Mouse (Mus musculus): ENCODE measurements around the gene Trim30a. TPM values are rescaled to one million over a fixed set of nuclear protein-coding genes. Genes with fewer than 3 reads are reported as not detected.
"Not testable (repeated sequence)": the region's sequence is repeated elsewhere in the genome, so short reads cannot be mapped to it uniquely, and the experiment has no call there.

The Trim30a gene
- polyA plus RNA-seq (2014; fragmentation: Nextera tagmentation; extraction: Ambion mirVana), result 0.18 and 2.0 TPM in 2 replicates

DNA sequence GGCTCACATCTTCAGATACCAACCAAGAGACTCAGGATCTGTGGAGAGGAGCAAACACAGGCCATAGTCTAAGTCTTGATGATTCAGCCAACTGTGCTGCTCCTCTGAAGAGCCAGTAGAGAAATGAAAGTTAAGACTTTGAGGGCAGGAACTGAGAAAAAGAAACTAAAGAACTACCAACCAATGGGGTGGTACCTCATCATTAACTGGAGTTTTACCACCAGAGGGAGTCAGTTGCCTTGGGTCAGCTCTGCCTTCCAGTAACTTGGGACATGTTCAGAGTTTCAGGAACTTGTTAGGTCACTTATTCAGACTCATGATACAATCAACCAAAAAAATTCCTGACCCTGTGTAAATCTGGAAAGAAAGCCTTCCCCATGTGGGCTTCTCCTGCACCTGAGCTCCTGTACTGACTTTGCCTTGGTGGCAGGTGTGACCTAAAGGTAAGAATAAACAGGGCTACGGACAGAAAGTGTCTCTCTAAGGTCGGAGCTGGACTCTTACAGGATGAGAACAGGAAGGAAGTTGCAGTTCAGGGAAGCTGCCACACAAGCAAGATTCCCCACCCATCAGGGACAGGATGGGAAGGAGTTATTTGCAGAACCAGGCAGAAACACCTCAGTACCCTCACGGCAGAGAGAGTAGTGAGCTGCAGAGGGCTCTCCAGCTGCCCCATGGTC lies at the start of gene Trim30a:
TSS of gene Trim30a (minus strand) at position 129 of the 680 bp plus-strand sequence.
- Histone ChIP-seq H3K4me1 (ENCODE audit: control insufficient read depth, insufficient read depth, low read length) (no peaks in the 10 kb centered on the region), H3K27me3 (ENCODE audit: control insufficient read depth, insufficient read depth, low read length) (no peaks in the 10 kb centered on the region), H3K27ac (replicated peaks; ENCODE audit: low read depth, low read length) (no peak within 1 kb of the TSS), H3K4me3 (replicated peaks; ENCODE audit: low read depth, low read length) (no peak within 1 kb of the TSS), H3K36me3 (ENCODE audit: control insufficient read depth, insufficient read depth, low read length) (no peaks in the 10 kb centered on the region), H3K4me2 (ENCODE audit: low read length) (no peak within 1 kb of the TSS), H3K9me3 (ENCODE audit: control insufficient read depth, low read length) (no peaks in the 10 kb centered on the region), H3K9ac (replicated peaks; ENCODE audit: low read length) (no peak within 1 kb of the TSS)
- ATAC-seq (ENCODE audit: low FRiP score, low TSS enrichment), result no peak
- 87% methylated on average over 3 of the region's 3 CpGs for WGBS
- no peak for DNase-seq

- not testable (repeated sequence) for H3K4me3 ChIP-seq (replicated peaks; ENCODE audit: low read depth, low read length); H3K27ac ChIP-seq (replicated peaks; ENCODE audit: low read depth, low read length); H3K9ac ChIP-seq (replicated peaks; ENCODE audit: low read length); ATAC-seq (ENCODE audit: low FRiP score, low TSS enrichment); H3K36me3 ChIP-seq (ENCODE audit: control insufficient read depth, insufficient read depth, low read length); DNase-seq; H3K27me3 ChIP-seq (ENCODE audit: control insufficient read depth, insufficient read depth, low read length); H3K9me3 ChIP-seq (ENCODE audit: control insufficient read depth, low read length); H3K4me2 ChIP-seq (ENCODE audit: low read length); H3K4me1 ChIP-seq (ENCODE audit: control insufficient read depth, insufficient read depth, low read length)
Observed at GRCm38 (mm10) chr7:104507421-104508065, 42.5 kb upstream of the Trim30a start, which contains the start of gene Trim30d. Gene Trim30d (minus strand): TSS chr7:104507849.

DNA sequence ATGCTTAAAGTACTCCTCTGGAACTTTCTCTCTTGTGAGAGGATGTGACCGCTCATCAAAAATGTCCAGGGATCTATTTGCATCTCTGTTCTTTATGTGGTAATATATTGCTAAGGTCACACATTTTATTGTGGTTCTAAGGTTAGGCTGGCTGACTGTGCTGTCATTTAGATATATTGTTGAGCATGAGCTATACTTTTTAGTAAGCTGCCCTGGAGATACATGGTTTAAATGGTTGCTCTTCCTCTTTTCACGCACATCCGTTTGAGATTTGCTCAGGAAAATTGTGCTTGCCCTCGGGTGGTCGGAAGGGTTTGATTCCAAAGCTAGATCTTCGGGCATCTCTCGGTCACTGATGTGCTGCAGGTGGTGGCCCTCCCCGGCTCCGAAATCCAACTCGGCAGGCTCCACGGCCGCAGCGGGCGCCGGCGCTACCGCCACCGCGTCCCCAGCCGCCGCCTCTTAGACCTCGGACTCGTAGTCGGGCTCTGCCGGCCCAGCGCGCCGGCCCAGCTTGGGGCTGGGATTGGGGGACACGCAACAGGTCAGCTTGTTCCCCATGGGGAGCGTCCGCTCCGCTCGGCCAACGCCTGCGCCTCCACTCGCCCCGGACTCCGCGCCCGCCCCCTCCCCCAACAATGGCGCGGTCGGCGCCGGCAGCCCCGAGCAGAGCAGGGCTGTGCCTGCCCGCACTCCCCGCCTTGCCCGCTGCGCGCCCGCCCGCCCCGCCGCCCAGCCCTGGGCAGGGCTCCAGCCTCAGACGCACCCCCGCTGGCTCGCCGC lies 36.8 kb upstream of the Trim30a start:
- WGBS, result 3% methylated on average over 54 of the region's 59 CpGs
- ATAC-seq (ENCODE audit: low FRiP score, low TSS enrichment), result peak; percentile 84; the same call in 1 of the 2 replicates
- peak overlapping the region; percentile 58 for H3K4me2 ChIP-seq (ENCODE audit: low read length)
- H3K27ac ChIP-seq (replicated peaks; ENCODE audit: low read depth, low read length), result no peak overlapping the region
- no peaks in the 10 kb centered on the region for H3K36me3 ChIP-seq (ENCODE audit: control insufficient read depth, insufficient read depth, low read length)
- H3K4me1 ChIP-seq (ENCODE audit: control insufficient read depth, insufficient read depth, low read length), result no peaks in the 10 kb centered on the region
- H3K27me3 ChIP-seq (ENCODE audit: control insufficient read depth, insufficient read depth, low read length), result no peaks in the 10 kb centered on the region
- DNase-seq, result peak; percentile 43
- H3K9me3 ChIP-seq (ENCODE audit: control insufficient read depth, low read length), result no peaks in the 10 kb centered on the region
- peak overlapping the region; percentile 45 for H3K4me3 ChIP-seq (replicated peaks; ENCODE audit: low read depth, low read length)
- H3K9ac ChIP-seq (replicated peaks; ENCODE audit: low read length), result 0 out of 2 replicates have a peak overlapping the region, but pooled peaks have one; percentile 37

DNA sequence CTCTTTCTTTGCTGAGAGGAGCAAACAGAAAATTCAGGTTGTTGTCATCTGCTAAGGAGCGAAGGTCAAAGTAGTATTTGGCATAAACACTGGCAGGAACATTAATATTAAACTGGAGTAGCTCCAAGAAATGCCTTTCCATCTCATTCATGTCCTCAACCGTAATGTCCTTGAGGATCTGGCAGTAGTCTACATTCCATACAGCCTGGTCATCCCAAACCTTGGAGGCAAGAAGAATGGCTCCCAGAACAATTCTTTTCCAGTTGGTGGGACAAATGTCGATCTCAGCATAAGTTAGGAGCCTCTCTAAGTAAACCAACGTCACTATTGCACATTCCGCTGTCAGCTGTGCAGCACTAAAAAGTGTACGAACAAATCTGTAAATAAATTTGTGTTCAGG lies 36.2 kb upstream of the Trim30a start:
- not testable (repeated sequence) for H3K4me3 ChIP-seq (replicated peaks; ENCODE audit: low read depth, low read length); H3K9me3 ChIP-seq (ENCODE audit: control insufficient read depth, low read length); H3K4me1 ChIP-seq (ENCODE audit: control insufficient read depth, insufficient read depth, low read length); H3K36me3 ChIP-seq (ENCODE audit: control insufficient read depth, insufficient read depth, low read length); DNase-seq; ATAC-seq (ENCODE audit: low FRiP score, low TSS enrichment); H3K9ac ChIP-seq (replicated peaks; ENCODE audit: low read length); H3K27me3 ChIP-seq (ENCODE audit: control insufficient read depth, insufficient read depth, low read length); H3K27ac ChIP-seq (replicated peaks; ENCODE audit: low read depth, low read length); H3K4me2 ChIP-seq (ENCODE audit: low read length)
- WGBS, result 81% methylated on average over 6 of the region's 6 CpGs

- ATAC-seq (ENCODE audit: low FRiP score, low TSS enrichment), result not testable (repeated sequence)
- WGBS, result 63% methylated on average over 6 of the region's 8 CpGs
Observed at GRCm38 (mm10) chr7:104499464-104499863, 34.5 kb upstream of the Trim30a start.

DNA sequence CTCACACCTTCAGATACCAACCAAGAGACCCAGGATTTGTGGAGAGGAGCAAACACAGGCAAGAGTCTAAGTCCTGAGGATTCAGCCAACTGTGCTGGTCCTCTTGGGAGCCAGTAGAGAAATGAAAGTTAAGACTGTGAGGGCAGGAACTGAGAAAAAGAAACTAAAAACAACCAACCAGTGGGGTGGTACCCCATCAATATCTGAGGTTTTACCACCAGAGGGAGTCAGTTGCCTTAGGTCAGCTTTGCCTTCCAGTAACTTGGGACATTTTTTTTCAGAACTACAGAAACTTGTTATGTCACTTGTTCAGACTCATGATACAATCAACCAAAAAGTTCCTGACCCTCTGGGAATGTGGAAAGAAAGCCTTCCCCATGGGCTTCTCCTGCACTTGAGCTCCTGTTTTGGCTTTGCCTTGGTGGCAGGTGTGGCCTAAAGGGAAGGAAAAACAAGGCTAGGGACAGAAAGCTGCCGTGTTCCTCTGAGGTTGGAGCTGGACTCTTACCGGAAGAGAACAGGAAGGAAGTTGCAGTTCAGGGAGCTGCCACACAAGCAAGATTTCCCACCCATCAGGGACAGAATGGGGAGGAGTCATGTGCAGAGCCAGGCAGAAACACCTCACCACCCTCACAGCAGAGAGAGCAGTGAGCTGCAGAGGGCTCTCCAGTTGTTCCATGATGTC lies 18.9 kb downstream of the Trim30a start:
- Histone ChIP-seq H3K9me3 (ENCODE audit: control insufficient read depth, low read length) (no peaks in the 10 kb centered on the region), H3K36me3 (ENCODE audit: control insufficient read depth, insufficient read depth, low read length) (no peaks in the 10 kb centered on the region), H3K27ac (replicated peaks; ENCODE audit: low read depth, low read length) (no peak overlapping the region), H3K4me3 (replicated peaks; ENCODE audit: low read depth, low read length) (no peak overlapping the region), H3K4me1 (ENCODE audit: control insufficient read depth, insufficient read depth, low read length) (no peaks in the 10 kb centered on the region), H3K27me3 (ENCODE audit: control insufficient read depth, insufficient read depth, low read length) (no peaks in the 10 kb centered on the region), H3K9ac (replicated peaks; ENCODE audit: low read length) (no peak overlapping the region), H3K4me2 (ENCODE audit: low read length) (no peak overlapping the region)
- WGBS, result 93% methylated on average over 2 of the region's 2 CpGs
- no peak for DNase-seq
- ATAC-seq (ENCODE audit: low FRiP score, low TSS enrichment), result no peak

More at GRCm38 (mm10) chr7:104499464-104499863, 34.5 kb upstream of the Trim30a start:
- H3K27ac ChIP-seq (replicated peaks; ENCODE audit: low read depth, low read length); H3K9me3 ChIP-seq (ENCODE audit: control insufficient read depth, low read length); H3K4me2 ChIP-seq (ENCODE audit: low read length); DNase-seq; H3K27me3 ChIP-seq (ENCODE audit: control insufficient read depth, insufficient read depth, low read length); H3K9ac ChIP-seq (replicated peaks; ENCODE audit: low read length); H3K36me3 ChIP-seq (ENCODE audit: control insufficient read depth, insufficient read depth, low read length); H3K4me3 ChIP-seq (replicated peaks; ENCODE audit: low read depth, low read length); H3K4me1 ChIP-seq (ENCODE audit: control insufficient read depth, insufficient read depth, low read length): not testable (repeated sequence)

GRCm38 (mm10) chr7:104404460-104404950 lies 60.5 kb downstream of the Trim30a start:
- no peak for ATAC-seq (ENCODE audit: low FRiP score, low TSS enrichment)

DNA sequence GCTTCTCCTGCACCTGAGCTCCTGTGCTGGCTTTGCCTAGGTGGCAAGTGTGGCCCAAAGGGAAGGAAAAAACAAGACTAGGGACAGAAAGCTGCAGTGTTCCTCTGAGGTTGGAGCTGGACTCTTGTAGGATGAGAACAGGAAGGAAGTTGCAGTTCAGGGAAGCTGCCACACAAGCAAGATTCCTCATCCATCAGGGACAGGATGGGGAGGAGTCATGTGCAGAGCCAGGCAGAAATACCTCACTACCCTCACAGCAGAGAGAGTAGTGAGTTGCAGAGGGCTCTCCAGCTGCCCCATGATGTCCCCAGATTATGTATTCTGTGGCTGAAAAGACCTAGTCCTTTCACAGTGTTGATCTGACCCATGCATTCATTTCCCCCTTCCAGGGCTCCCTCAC lies 63.9 kb downstream of the Trim30a start:
- DNase-seq, result no peak
- no peaks in the 10 kb centered on the region for H3K4me1 ChIP-seq (ENCODE audit: control insufficient read depth, insufficient read depth, low read length)
- no peak overlapping the region for H3K9ac ChIP-seq (replicated peaks; ENCODE audit: low read length)
- no peak overlapping the region for H3K27ac ChIP-seq (replicated peaks; ENCODE audit: low read depth, low read length)
- no peak for ATAC-seq (ENCODE audit: low FRiP score, low TSS enrichment)
- no peak overlapping the region for H3K4me2 ChIP-seq (ENCODE audit: low read length)
- no peak overlapping the region for H3K4me3 ChIP-seq (replicated peaks; ENCODE audit: low read depth, low read length)
- no peaks in the 10 kb centered on the region for H3K27me3 ChIP-seq (ENCODE audit: control insufficient read depth, insufficient read depth, low read length)
- no peaks in the 10 kb centered on the region for H3K36me3 ChIP-seq (ENCODE audit: control insufficient read depth, insufficient read depth, low read length)
- no peaks in the 10 kb centered on the region for H3K9me3 ChIP-seq (ENCODE audit: control insufficient read depth, low read length)

More at GRCm38 (mm10) chr7:104404460-104404950, 60.5 kb downstream of the Trim30a start:
- Histone ChIP-seq H3K4me2 (ENCODE audit: low read length) (no peak overlapping the region), H3K27me3 (ENCODE audit: control insufficient read depth, insufficient read depth, low read length) (no peaks in the 10 kb centered on the region), H3K36me3 (ENCODE audit: control insufficient read depth, insufficient read depth, low read length) (no peaks in the 10 kb centered on the region), H3K27ac (replicated peaks; ENCODE audit: low read depth, low read length) (no peak overlapping the region), H3K9ac (replicated peaks; ENCODE audit: low read length) (no peak overlapping the region), H3K4me1 (ENCODE audit: control insufficient read depth, insufficient read depth, low read length) (no peaks in the 10 kb centered on the region), H3K4me3 (replicated peaks; ENCODE audit: low read depth, low read length) (no peak overlapping the region), H3K9me3 (ENCODE audit: control insufficient read depth, low read length) (no peaks in the 10 kb centered on the region)
- WGBS, result 96% methylated on average over 3 of the region's 3 CpGs
- DNase-seq, result no peak
